Mouse (Mus musculus): ENCODE results near the gene Mfsd7a.

Mfsd7a gene

DNA sequence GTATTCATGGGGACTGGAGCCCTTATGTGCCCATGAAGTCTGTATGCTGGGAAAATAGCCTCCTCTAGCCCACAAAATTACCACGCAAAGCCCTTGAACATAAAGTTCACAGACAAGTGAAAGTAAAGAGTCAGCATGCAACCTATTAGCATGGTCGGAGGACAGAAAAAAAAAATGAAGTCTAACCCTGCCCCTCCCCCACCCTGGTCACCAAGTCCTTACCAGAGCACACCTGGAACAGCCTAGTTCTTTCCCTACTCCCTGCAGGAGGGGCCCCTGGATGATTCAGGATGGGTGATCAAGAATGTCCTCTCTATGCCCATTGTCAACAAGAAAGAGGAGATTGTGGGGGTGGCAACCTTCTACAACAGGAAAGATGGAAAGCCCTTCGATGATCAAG, 25.9 kb downstream of the Mfsd7a start:
- TF ChIP-seq NANOG (IDR thresholded peaks at IDR 0.05; ENCODE audit: borderline replicate concordance, low read length) = no peak
- TF ChIP-seq CTCF (conservative IDR thresholded peaks at IDR 0.05; ENCODE audit: low read length) = no peak
- TF ChIP-seq POU5F1 (IDR thresholded peaks at IDR 0.05; ENCODE audit: borderline replicate concordance, low read length) = no peak
- H3K4me1 ChIP-seq (replicated peaks; ENCODE audit: low read depth, low read length) = no peaks in the 10 kb centered on the region

DNA sequence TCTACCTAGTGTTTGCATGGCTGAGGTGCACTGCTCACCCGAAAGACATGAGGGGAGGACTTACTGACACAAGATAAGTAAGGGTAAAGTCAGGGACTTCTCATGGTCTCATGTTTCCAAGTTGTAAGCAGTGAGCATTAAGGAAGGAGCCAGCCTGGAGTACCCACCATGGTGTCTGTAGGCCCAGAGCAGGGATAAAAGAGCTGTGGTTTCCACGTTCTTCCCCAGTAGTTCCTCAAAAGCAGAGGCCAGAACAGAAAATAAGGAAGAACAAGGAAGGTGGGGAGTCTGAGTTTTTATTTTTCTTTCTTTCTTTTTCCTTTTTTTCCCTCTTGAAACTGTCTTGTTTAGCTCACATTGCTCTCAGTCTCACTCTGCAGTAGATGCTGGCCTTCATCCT, 34.0 kb downstream of the Mfsd7a start:
- Histone ChIP-seq H3K4me1 (replicated peaks; ENCODE audit: low read depth, low read length) (0 out of 2 replicates have a peak, but pooled peaks cover 3% of the 10 kb centered on the region), H3K4me3 (replicated peaks; ENCODE audit: low read length) (no peak overlapping the region), H3K36me3 (ENCODE audit: insufficient read depth, low read length) (no peaks in the 10 kb centered on the region), H3K27me3 (ENCODE audit: insufficient read depth, low read length) (no peaks in the 10 kb centered on the region), H3K9me3 (ENCODE audit: low read length) (no peaks in the 10 kb centered on the region)
- TF ChIP-seq POU5F1 (IDR thresholded peaks at IDR 0.05; ENCODE audit: borderline replicate concordance, low read length) = no peak

More for the DNA sequence above, 25.9 kb downstream of the Mfsd7a start:
- no peak overlapping the region for H3K4me3 ChIP-seq (replicated peaks; ENCODE audit: low read length)
- no peaks in the 10 kb centered on the region for H3K36me3 ChIP-seq (ENCODE audit: insufficient read depth, low read length)
- H3K27me3 ChIP-seq (ENCODE audit: insufficient read depth, low read length) = no peaks in the 10 kb centered on the region
- no peaks in the 10 kb centered on the region for H3K9me3 ChIP-seq (ENCODE audit: low read length)

DNA sequence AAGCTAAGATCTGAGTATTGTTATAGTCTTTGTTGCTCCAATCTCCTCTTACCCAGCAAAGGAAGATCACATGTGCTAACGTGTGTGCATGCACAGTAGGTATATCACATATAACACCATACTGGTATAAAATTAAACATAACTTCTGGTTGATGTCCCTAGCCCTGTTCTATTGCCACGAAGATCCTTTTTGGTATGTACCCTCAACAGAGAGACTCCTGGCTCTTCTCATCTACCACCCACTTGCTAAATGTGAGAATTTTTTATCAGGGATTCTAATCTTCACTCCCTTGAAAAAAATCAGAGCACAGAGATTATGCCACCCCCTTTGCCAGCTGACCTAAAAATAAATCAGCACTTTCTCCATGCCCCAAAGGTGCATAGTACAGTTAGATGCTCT, 41.7 kb downstream of the Mfsd7a start:
- Histone ChIP-seq H3K4me3 (replicated peaks; ENCODE audit: low read length) (no peak overlapping the region), H3K4me1 (replicated peaks; ENCODE audit: low read depth, low read length) (no peaks in the 10 kb centered on the region), H3K9me3 (ENCODE audit: low read length) (no peaks in the 10 kb centered on the region), H3K36me3 (ENCODE audit: insufficient read depth, low read length) (no peaks in the 10 kb centered on the region), H3K27me3 (ENCODE audit: insufficient read depth, low read length) (no peaks in the 10 kb centered on the region)
- no peak for TF ChIP-seq POU5F1 (IDR thresholded peaks at IDR 0.05; ENCODE audit: borderline replicate concordance, low read length)
- TF ChIP-seq NANOG (IDR thresholded peaks at IDR 0.05; ENCODE audit: borderline replicate concordance, low read length) = no peak
- TF ChIP-seq CTCF (conservative IDR thresholded peaks at IDR 0.05; ENCODE audit: low read length) = no peak

DNA sequence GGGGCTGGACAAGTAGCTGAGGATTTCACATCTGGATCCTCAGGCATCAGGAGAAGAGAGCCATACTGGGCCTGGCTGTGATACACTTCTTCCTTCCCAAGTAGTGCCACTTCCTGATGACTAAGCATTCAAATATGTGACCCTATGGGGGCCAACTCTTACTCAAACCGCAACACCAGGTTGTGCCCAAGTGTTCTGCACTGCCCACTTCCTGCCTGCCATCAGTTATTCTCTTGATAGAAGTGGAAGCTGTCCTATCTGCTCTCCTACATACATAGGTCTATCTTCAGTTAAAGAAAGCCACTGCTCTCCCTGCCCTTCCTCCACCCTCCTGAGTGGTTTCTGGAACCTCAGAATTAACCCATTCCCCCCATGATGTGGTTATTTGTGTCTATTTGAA, 43.2 kb downstream of the Mfsd7a start:
- Histone ChIP-seq H3K4me3 (replicated peaks; ENCODE audit: low read length) (no peak overlapping the region), H3K9me3 (ENCODE audit: low read length) (no peaks in the 10 kb centered on the region), H3K4me1 (replicated peaks; ENCODE audit: low read depth, low read length) (no peaks in the 10 kb centered on the region), H3K36me3 (ENCODE audit: insufficient read depth, low read length) (no peaks in the 10 kb centered on the region), H3K27me3 (ENCODE audit: insufficient read depth, low read length) (no peaks in the 10 kb centered on the region)
- TF ChIP-seq CTCF (conservative IDR thresholded peaks at IDR 0.05; ENCODE audit: low read length) = no peak
- no peak for TF ChIP-seq NANOG (IDR thresholded peaks at IDR 0.05; ENCODE audit: borderline replicate concordance, low read length)
- TF ChIP-seq POU5F1 (IDR thresholded peaks at IDR 0.05; ENCODE audit: borderline replicate concordance, low read length) = no peak

DNA sequence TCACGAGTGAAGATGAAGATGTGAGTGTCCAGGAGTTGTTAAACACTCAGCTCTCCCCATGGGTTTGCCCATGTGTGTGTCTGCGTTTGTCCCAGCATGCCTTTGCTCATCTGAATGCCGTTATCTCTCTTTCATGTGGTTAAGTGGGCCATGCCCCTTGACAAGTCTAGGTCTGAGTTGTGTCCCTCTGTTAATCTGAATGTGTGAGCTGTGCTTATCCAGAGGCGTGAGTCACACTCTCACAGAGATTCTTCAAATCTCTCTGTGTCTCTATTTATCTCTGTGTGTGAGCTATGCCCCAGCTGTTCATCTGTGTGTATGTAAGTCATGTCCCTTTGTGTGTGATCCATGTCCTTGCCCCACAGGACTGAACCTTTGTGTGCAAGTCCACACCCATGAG, 45.2 kb downstream of the Mfsd7a start:
- no peaks in the 10 kb centered on the region for H3K9me3 ChIP-seq (ENCODE audit: low read length)
- no peaks in the 10 kb centered on the region for H3K27me3 ChIP-seq (ENCODE audit: insufficient read depth, low read length)
- H3K4me3 ChIP-seq (replicated peaks; ENCODE audit: low read length) = no peak overlapping the region
- H3K36me3 ChIP-seq (ENCODE audit: insufficient read depth, low read length) = no peaks in the 10 kb centered on the region
- no peaks in the 10 kb centered on the region for H3K4me1 ChIP-seq (replicated peaks; ENCODE audit: low read depth, low read length)
- TF ChIP-seq NANOG (IDR thresholded peaks at IDR 0.05; ENCODE audit: borderline replicate concordance, low read length) (no peak), CTCF (conservative IDR thresholded peaks at IDR 0.05; ENCODE audit: low read length) (no peak), POU5F1 (IDR thresholded peaks at IDR 0.05; ENCODE audit: borderline replicate concordance, low read length) (no peak)

Data from E14TG2a.4 (cell line).